Mouse (Mus musculus): Measurements from ENCODE around the gene Elfn1. TPM values are rescaled to one million over a fixed set of nuclear protein-coding genes. Genes with fewer than 3 reads are reported as not detected.

The Elfn1 gene
- polyA plus RNA-seq, 1 experiment from 2014 or later: 1.4 TPM

- H3K9me3 ChIP-seq: no peaks in the 10 kb centered on the region
- peak overlapping the region; percentile 22; the same call in 1 of the 2 replicates for H3K27ac ChIP-seq
- no peak overlapping the region for H3K4me2 ChIP-seq
- H3K4me3 ChIP-seq: no peak overlapping the region
- ATAC-seq (ENCODE audit: insufficient number of reproducible peaks, insufficient read depth, low FRiP score, low TSS enrichment, low read depth): no peak
- peaks cover 22% of the 10 kb centered on the region for H3K4me1 ChIP-seq
- H3K27me3 ChIP-seq: no peaks in the 10 kb centered on the region
- peaks cover 11% of the 10 kb centered on the region; the same call in 1 of the 2 replicates for H3K36me3 ChIP-seq
- WGBS: 60% methylated on average over 5 of the region's 5 CpGs
- 0 out of 2 replicates have a peak overlapping the region, but pooled peaks have one; percentile 36 for H3K9ac ChIP-seq
Observed at GRCm38 (mm10) chr5:140008523-140008806, 100.7 kb downstream of the Elfn1 start.

GRCm38 (mm10) chr5:140009083-140009655 lies 101.4 kb downstream of the Elfn1 start:
- peaks cover 11% of the 10 kb centered on the region; the same call in 1 of the 2 replicates for H3K36me3 ChIP-seq
- no peaks in the 10 kb centered on the region for H3K9me3 ChIP-seq
- H3K4me3 ChIP-seq: no peak overlapping the region
- no peaks in the 10 kb centered on the region for H3K27me3 ChIP-seq
- H3K4me1 ChIP-seq: peaks cover 29% of the 10 kb centered on the region
- 76% methylated on average over 7 of the region's 7 CpGs for WGBS
- ATAC-seq (ENCODE audit: insufficient number of reproducible peaks, insufficient read depth, low FRiP score, low TSS enrichment, low read depth): no peak
- no peak overlapping the region for H3K9ac ChIP-seq
- H3K27ac ChIP-seq: no peak overlapping the region
- no peak overlapping the region for H3K4me2 ChIP-seq

GRCm38 (mm10) chr5:140010405-140010804 lies 102.7 kb downstream of the Elfn1 start:
- Histone ChIP-seq H3K9me3 (no peaks in the 10 kb centered on the region), H3K4me1 (peaks cover 32% of the 10 kb centered on the region), H3K4me2 (no peak overlapping the region), H3K27ac (no peak overlapping the region), H3K27me3 (no peaks in the 10 kb centered on the region), H3K36me3 (peaks cover 11% of the 10 kb centered on the region; the same call in 1 of the 2 replicates), H3K9ac (no peak overlapping the region), H3K4me3 (no peak overlapping the region)
- WGBS: 82% methylated on average over 3 of the region's 3 CpGs
- no peak for ATAC-seq (ENCODE audit: insufficient number of reproducible peaks, insufficient read depth, low FRiP score, low TSS enrichment, low read depth)

- Histone ChIP-seq H3K9me3 (no peaks in the 10 kb centered on the region), H3K4me1 (peaks cover 21% of the 10 kb centered on the region), H3K9ac (no peak overlapping the region), H3K27me3 (no peaks in the 10 kb centered on the region), H3K27ac (no peak overlapping the region), H3K4me2 (no peak overlapping the region), H3K36me3 (peaks cover 9% of the 10 kb centered on the region; the same call in 1 of the 2 replicates), H3K4me3 (no peak overlapping the region)
- WGBS: 81% methylated on average over 12 of the region's 12 CpGs
- no peak for ATAC-seq (ENCODE audit: insufficient number of reproducible peaks, insufficient read depth, low FRiP score, low TSS enrichment, low read depth)
Observed at GRCm38 (mm10) chr5:140012286-140012967, 104.7 kb downstream of the Elfn1 start.

GRCm38 (mm10) chr5:140013652-140014051 lies 105.9 kb downstream of the Elfn1 start:
- H3K27me3 ChIP-seq: no peaks in the 10 kb centered on the region
- no peak overlapping the region for H3K4me3 ChIP-seq
- H3K9me3 ChIP-seq: no peaks in the 10 kb centered on the region
- H3K4me2 ChIP-seq: no peak overlapping the region
- ATAC-seq (ENCODE audit: insufficient number of reproducible peaks, insufficient read depth, low FRiP score, low TSS enrichment, low read depth): no peak
- no peaks in the 10 kb centered on the region; the same call in 1 of the 2 replicates for H3K36me3 ChIP-seq
- no peak overlapping the region for H3K27ac ChIP-seq
- 73% methylated on average over 5 of the region's 5 CpGs for whole genome bisulfite sequencing
- peaks cover 13% of the 10 kb centered on the region for H3K4me1 ChIP-seq
- H3K9ac ChIP-seq: no peak overlapping the region

GRCm38 (mm10) chr5:140016896-140017295 lies 109.2 kb downstream of the Elfn1 start:
- Histone ChIP-seq H3K27ac (no peak overlapping the region), H3K9ac (no peak overlapping the region), H3K27me3 (no peaks in the 10 kb centered on the region), H3K4me3 (no peak overlapping the region), H3K4me2 (no peak overlapping the region), H3K36me3 (no peaks in the 10 kb centered on the region), H3K4me1 (peaks cover 13% of the 10 kb centered on the region), H3K9me3 (no peaks in the 10 kb centered on the region)
- no peak for ATAC-seq (ENCODE audit: insufficient number of reproducible peaks, insufficient read depth, low FRiP score, low TSS enrichment, low read depth)
- 93% methylated on average over 1 of the region's 1 CpGs for whole genome bisulfite sequencing

- Histone ChIP-seq H3K27me3 (no peaks in the 10 kb centered on the region), H3K9ac (no peak overlapping the region), H3K4me1 (peaks cover 10% of the 10 kb centered on the region), H3K4me3 (no peak overlapping the region), H3K4me2 (no peak overlapping the region), H3K27ac (no peak overlapping the region), H3K36me3 (no peaks in the 10 kb centered on the region), H3K9me3 (no peaks in the 10 kb centered on the region)
- no peak for ATAC-seq (ENCODE audit: insufficient number of reproducible peaks, insufficient read depth, low FRiP score, low TSS enrichment, low read depth)
- WGBS: 85% methylated on average over 7 of the region's 7 CpGs
Observed at GRCm38 (mm10) chr5:140018780-140019179, 111.0 kb downstream of the Elfn1 start.

- Histone ChIP-seq H3K9me3 (no peaks in the 10 kb centered on the region), H3K4me1 (peaks cover 9% of the 10 kb centered on the region; the same call in 1 of the 2 replicates), H3K4me3 (no peak overlapping the region), H3K27ac (no peak overlapping the region), H3K36me3 (no peaks in the 10 kb centered on the region), H3K9ac (no peak overlapping the region), H3K27me3 (no peaks in the 10 kb centered on the region), H3K4me2 (no peak overlapping the region)
- no peak for ATAC-seq (ENCODE audit: insufficient number of reproducible peaks, insufficient read depth, low FRiP score, low TSS enrichment, low read depth)
- WGBS: 95% methylated on average over 1 of the region's 1 CpGs
Observed at GRCm38 (mm10) chr5:140019616-140020015, 111.9 kb downstream of the Elfn1 start.

GRCm38 (mm10) chr5:140021755-140022154 lies 114.0 kb downstream of the Elfn1 start:
- peak overlapping the region; percentile 11; the same call in 1 of the 2 replicates for H3K9ac ChIP-seq
- ATAC-seq (ENCODE audit: insufficient number of reproducible peaks, insufficient read depth, low FRiP score, low TSS enrichment, low read depth): no peak
- 83% methylated on average over 10 of the region's 10 CpGs for WGBS
- H3K4me1 ChIP-seq: peaks cover 4% of the 10 kb centered on the region; the same call in 1 of the 2 replicates
- H3K4me3 ChIP-seq: no peak overlapping the region
- H3K27me3 ChIP-seq: no peaks in the 10 kb centered on the region
- no peaks in the 10 kb centered on the region for H3K9me3 ChIP-seq
- H3K4me2 ChIP-seq: no peak overlapping the region
- H3K27ac ChIP-seq: no peak overlapping the region
- no peaks in the 10 kb centered on the region for H3K36me3 ChIP-seq

GRCm38 (mm10) chr5:140022861-140023260 lies 115.1 kb downstream of the Elfn1 start:
- 71% methylated on average over 6 of the region's 6 CpGs for WGBS

GRCm38 (mm10) chr5:140023941-140024500 lies 116.3 kb downstream of the Elfn1 start:
- Histone ChIP-seq H3K27ac (no peak overlapping the region), H3K36me3 (no peaks in the 10 kb centered on the region), H3K4me3 (no peak overlapping the region), H3K9me3 (no peaks in the 10 kb centered on the region), H3K4me1 (peaks cover 4% of the 10 kb centered on the region; the same call in 1 of the 2 replicates), H3K9ac (no peak overlapping the region), H3K4me2 (no peak overlapping the region), H3K27me3 (no peaks in the 10 kb centered on the region)
- WGBS: 53% methylated on average over 3 of the region's 3 CpGs
- ATAC-seq (ENCODE audit: insufficient number of reproducible peaks, insufficient read depth, low FRiP score, low TSS enrichment, low read depth): no peak

More at GRCm38 (mm10) chr5:140022861-140023260, 115.1 kb downstream of the Elfn1 start:
- Histone ChIP-seq H3K4me2 (no peak overlapping the region), H3K9ac (no peak overlapping the region), H3K4me1 (peaks cover 4% of the 10 kb centered on the region; the same call in 1 of the 2 replicates), H3K36me3 (no peaks in the 10 kb centered on the region), H3K9me3 (no peaks in the 10 kb centered on the region), H3K27me3 (no peaks in the 10 kb centered on the region), H3K4me3 (no peak overlapping the region), H3K27ac (no peak overlapping the region)
- ATAC-seq (ENCODE audit: insufficient number of reproducible peaks, insufficient read depth, low FRiP score, low TSS enrichment, low read depth): no peak
